Mouse (Mus musculus) embryonic facial prominence, embryonic 11.5 days (tissue): ENCODE measurements around the gene Cc2d1a. TPM values are rescaled to one million over a fixed set of nuclear protein-coding genes. Genes with fewer than 3 reads are reported as not detected.
A peak's percentile ranks its signal among the peaks of the same experiment; 100 is the strongest.

Experiments used
- ATAC-seq: fragments of 200-750 bp; cut with Nextera tagmentation; replicated peaks from 2 replicates; pipeline ENCODE4 v1.8.0; 2017; ENCODE audit warnings: low read depth; ENCODE audit not compliant: insufficient number of reproducible peaks, low FRiP score, low TSS enrichment
- DNase-seq: peaks from one replicate; pipeline ENCODE4 v3.0.0-alpha.2; 2015; ENCODE audit warnings: low spot score
- H3K27ac ChIP-seq: fragments of 300-500 bp; sonication (generic); replicated peaks from 2 replicates; pipeline ENCODE4 v1.5.1; 2014; ENCODE audit warnings: mild to moderate bottlenecking, low read depth, low read length, control low read depth
- H3K27me3 ChIP-seq: fragments of 300-500 bp; sonication (generic); 2 replicates; pipeline ENCODE4 v1.6.1; 2014; ENCODE audit warnings: mild to moderate bottlenecking, low read length, moderate library complexity, mixed read lengths; ENCODE audit not compliant: control insufficient read depth, insufficient read depth
- H3K36me3 ChIP-seq: fragments of 300-500 bp; sonication (generic); replicated peaks from 2 replicates; pipeline ENCODE4 v1.6.1; 2014; ENCODE audit warnings: low read depth, mild to moderate bottlenecking, low read length, moderate library complexity, mixed read lengths; ENCODE audit not compliant: control insufficient read depth, insufficient read depth
- H3K4me1 ChIP-seq: fragments of 300-500 bp; sonication (generic); 2 replicates; pipeline ENCODE4 v1.6.1; 2014; ENCODE audit warnings: low read length, mixed read lengths; ENCODE audit not compliant: control insufficient read depth, insufficient read depth
- H3K4me2 ChIP-seq: fragments of 300-500 bp; sonication (generic); 2 replicates; pipeline ENCODE4 v1.6.1; 2014; ENCODE audit warnings: low read depth, mild to moderate bottlenecking, control low read depth, low read length, moderate library complexity
- H3K4me3 ChIP-seq: fragments of 300-500 bp; sonication (generic); 2 replicates; pipeline ENCODE4 v1.5.1; 2014; ENCODE audit warnings: low read depth, low read length, control low read depth
- H3K9ac ChIP-seq: fragments of 300-500 bp; sonication (generic); replicated peaks from 2 replicates; pipeline ENCODE4 v1.6.1; 2014; ENCODE audit warnings: mild to moderate bottlenecking, control low read depth, low read length
- H3K9me3 ChIP-seq: fragments of 300-500 bp; sonication (generic); replicated peaks from 2 replicates; pipeline ENCODE4 v1.6.1; 2016; ENCODE audit warnings: mild to moderate bottlenecking, low read length, inconsistent platforms, mixed read lengths; ENCODE audit not compliant: control insufficient read depth
- WGBS: fragments of 180-500 bp; shearing (Covaris S2); extraction: QIAGEN DNeasy Blood & Tissue Kit; methylation state at CpG from one replicate; pipeline ENCODE4 v1.1.7; 2014; 5-methylcytosine and 5-hydroxymethylcytosine counted together
- polyA plus RNA-seq: library from polyadenylated mRNA; unstranded; fragments of >200 nt; fragmentation: Nextera tagmentation; extraction: Ambion mirVana; gene quantifications from 2 replicates; pipeline ENCODE4 v1.2.1, GENCODE M21; 2014

Gene Cc2d1a
- polyA plus RNA-seq, 1 experiment from 2014 or later = 9.5 TPM

GRCm38 (mm10) chr8:84170096-84170495, 22.4 kb upstream of the Cc2d1a start:
- DNase-seq (no peak), ATAC-seq (no peak)
- Histone ChIP-seq H3K27ac (no peak overlapping the region), H3K4me2 (no peak overlapping the region), H3K27me3 (no peaks in the 10 kb centered on the region), H3K36me3 (peaks cover 13% of the 10 kb centered on the region), H3K4me3 (no peak overlapping the region), H3K9me3 (no peaks in the 10 kb centered on the region), H3K4me1 (no peaks in the 10 kb centered on the region), H3K9ac (no peak overlapping the region)
- 88% methylated on average over 5 of the region's 5 CpGs for WGBS

- no peaks in the 10 kb centered on the region for H3K9me3 ChIP-seq
- ATAC-seq = no peak
- no peak overlapping the region for H3K9ac ChIP-seq
- H3K4me2 ChIP-seq = no peak overlapping the region
- 89% methylated on average over 2 of the region's 2 CpGs for WGBS
- no peak for DNase-seq
- no peak overlapping the region for H3K4me3 ChIP-seq
- no peaks in the 10 kb centered on the region for H3K4me1 ChIP-seq
- peaks cover 8% of the 10 kb centered on the region for H3K36me3 ChIP-seq
- no peaks in the 10 kb centered on the region for H3K27me3 ChIP-seq
- H3K27ac ChIP-seq = no peak overlapping the region
Observed at GRCm38 (mm10) chr8:84167696-84168095, 20.0 kb upstream of the Cc2d1a start.

GRCm38 (mm10) chr8:84157620-84158019, 9.9 kb upstream of the Cc2d1a start:
- Histone ChIP-seq H3K9ac (no peak overlapping the region), H3K9me3 (no peaks in the 10 kb centered on the region), H3K4me2 (no peak overlapping the region), H3K27me3 (no peaks in the 10 kb centered on the region), H3K36me3 (no peaks in the 10 kb centered on the region), H3K27ac (no peak overlapping the region), H3K4me3 (no peak overlapping the region), H3K4me1 (no peaks in the 10 kb centered on the region)
- DNase-seq (no peak), ATAC-seq (no peak)
- WGBS = 96% methylated on average over 4 of the region's 4 CpGs

- Histone ChIP-seq H3K27me3 (no peaks in the 10 kb centered on the region), H3K27ac (no peak overlapping the region), H3K9ac (no peak overlapping the region), H3K4me2 (no peak overlapping the region), H3K9me3 (no peaks in the 10 kb centered on the region), H3K36me3 (no peaks in the 10 kb centered on the region), H3K4me3 (no peak overlapping the region), H3K4me1 (0 out of 2 replicates have a peak, but pooled peaks cover 3% of the 10 kb centered on the region)
- 70% methylated on average over 3 of the region's 3 CpGs for WGBS
- ATAC-seq (no peak), DNase-seq (no peak)
Observed at GRCm38 (mm10) chr8:84149181-84149580, 1.4 kb upstream of the Cc2d1a start.

GRCm38 (mm10) chr8:84148531-84148850, 755 bp upstream of the Cc2d1a start:
- no peak overlapping the region for H3K27ac ChIP-seq
- no peaks in the 10 kb centered on the region for H3K27me3 ChIP-seq

GRCm38 (mm10) chr8:84147324-84147766, 391 bp downstream of the Cc2d1a start:
- Histone ChIP-seq H3K27me3 (no peaks in the 10 kb centered on the region), H3K9me3 (no peaks in the 10 kb centered on the region), H3K4me2 (peak overlapping the region; percentile 85), H3K27ac (no peak overlapping the region), H3K4me1 (0 out of 2 replicates have a peak, but pooled peaks cover 3% of the 10 kb centered on the region), H3K36me3 (peaks cover 4% of the 10 kb centered on the region), H3K9ac (peak overlapping the region; percentile 88), H3K4me3 (peak overlapping the region; percentile 72)
- WGBS = 10% methylated on average over 14 of the region's 14 CpGs
- peak; percentile 30 for DNase-seq
- peak; percentile 4 for ATAC-seq

More at GRCm38 (mm10) chr8:84148531-84148850, 755 bp upstream of the Cc2d1a start:
- Histone ChIP-seq H3K4me3 (no peak overlapping the region), H3K4me1 (0 out of 2 replicates have a peak, but pooled peaks cover 3% of the 10 kb centered on the region), H3K36me3 (no peaks in the 10 kb centered on the region; the same call in 1 of the 2 replicates), H3K4me2 (peak overlapping the region; percentile 4; the same call in 1 of the 2 replicates), H3K9ac (no peak overlapping the region), H3K9me3 (no peaks in the 10 kb centered on the region)
- 93% methylated on average over 5 of the region's 5 CpGs for WGBS
- no peak for DNase-seq
- ATAC-seq = no peak

- ATAC-seq (no peak), DNase-seq (no peak)
- no peak overlapping the region for H3K4me2 ChIP-seq
- no peaks in the 10 kb centered on the region for H3K27me3 ChIP-seq
- peaks cover 4% of the 10 kb centered on the region for H3K36me3 ChIP-seq
- no peak overlapping the region for H3K27ac ChIP-seq
- H3K4me3 ChIP-seq = no peak overlapping the region
- H3K9ac ChIP-seq = no peak overlapping the region
- H3K9me3 ChIP-seq = no peaks in the 10 kb centered on the region
- 0 out of 2 replicates have a peak, but pooled peaks cover 3% of the 10 kb centered on the region for H3K4me1 ChIP-seq
- 94% methylated on average over 8 of the region's 8 CpGs for WGBS
Observed at GRCm38 (mm10) chr8:84144636-84145245, 3.0 kb downstream of the Cc2d1a start.

GRCm38 (mm10) chr8:84140838-84141237, 6.9 kb downstream of the Cc2d1a start:
- no peaks in the 10 kb centered on the region for H3K9me3 ChIP-seq
- H3K27me3 ChIP-seq = no peaks in the 10 kb centered on the region
- no peaks in the 10 kb centered on the region for H3K4me1 ChIP-seq
- WGBS = 81% methylated on average over 4 of the region's 4 CpGs
- no peak overlapping the region for H3K27ac ChIP-seq
- H3K9ac ChIP-seq = no peak overlapping the region
- no peak for DNase-seq
- H3K4me2 ChIP-seq = no peak overlapping the region
- H3K36me3 ChIP-seq = peaks cover 11% of the 10 kb centered on the region
- H3K4me3 ChIP-seq = no peak overlapping the region
- no peak for ATAC-seq
